Mouse (Mus musculus): ENCODE measurements at regions not wholly inside any gene's neighbourhood (a gene's known extent, or its start where the extent isn't known, plus 50 kb on each side); places are given as distances from the start of the nearest gene placed in this dataset.

- WGBS, result 80% methylated on average over 1 of the region's 1 CpGs
- Histone ChIP-seq H3K9ac (no peak overlapping the region), H3K9me3 (ENCODE audit: control insufficient read depth, low read length) (no peaks in the 10 kb centered on the region), H3K27me3 (ENCODE audit: control insufficient read depth, insufficient read depth, low read length) (no peaks in the 10 kb centered on the region), H3K36me3 (replicated peaks; ENCODE audit: control insufficient read depth, insufficient read depth) (no peaks in the 10 kb centered on the region), H3K27ac (no peak overlapping the region), H3K4me1 (replicated peaks; ENCODE audit: control insufficient read depth, insufficient read depth, low read length) (no peaks in the 10 kb centered on the region), H3K4me2 (replicated peaks) (no peak overlapping the region), H3K4me3 (replicated peaks; ENCODE audit: low read length) (no peak overlapping the region)
- DNase-seq (ENCODE audit: low spot score), result peak; percentile 18
- ATAC-seq (ENCODE audit: low FRiP score), result no peak
These were observed 1349.4 kb downstream of the Slc22a22 start for GRCm38 (mm10) chr15:56128029-56128428.

DNA sequence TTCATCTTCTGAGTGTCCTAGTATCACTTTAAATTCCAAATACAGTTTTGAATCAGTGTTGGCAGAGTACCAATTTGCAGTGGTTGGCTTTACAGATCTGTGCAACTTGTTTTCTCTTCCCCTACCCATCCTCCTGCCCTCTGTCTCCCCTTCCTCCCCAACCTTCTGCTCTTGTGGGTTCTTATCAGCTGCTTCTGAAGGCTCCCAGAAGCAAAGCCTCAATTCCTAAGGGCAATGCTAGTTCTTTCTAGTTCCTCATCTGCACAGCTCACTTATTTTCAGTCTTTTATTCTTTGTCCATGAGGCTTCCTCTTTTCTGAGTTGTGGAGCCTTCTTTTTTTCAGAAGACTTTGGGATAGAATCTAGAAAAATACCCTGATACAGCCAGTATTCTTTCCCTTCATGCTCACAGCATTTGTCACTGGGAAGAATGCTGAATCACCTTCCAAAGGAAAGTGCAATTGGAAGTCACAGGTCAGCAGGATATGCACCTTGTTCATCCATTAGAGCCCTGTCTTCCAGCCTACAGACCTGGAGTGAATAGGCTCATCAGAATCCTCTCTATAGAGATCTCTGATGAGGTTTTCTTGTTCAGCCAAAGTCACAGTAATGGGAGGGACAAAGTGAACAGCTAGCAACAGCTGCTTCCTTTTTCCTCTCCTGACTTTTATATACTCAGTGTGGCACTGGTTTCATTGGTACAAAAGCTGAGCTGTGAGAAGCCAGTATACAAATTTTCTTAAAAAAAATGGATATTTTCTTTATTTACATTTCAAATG, 1357.9 kb downstream of the Slc22a22 start:
- Histone ChIP-seq H3K4me1 (replicated peaks; ENCODE audit: control insufficient read depth, insufficient read depth, low read length) (no peaks in the 10 kb centered on the region), H3K36me3 (replicated peaks; ENCODE audit: control insufficient read depth, insufficient read depth) (no peaks in the 10 kb centered on the region), H3K27ac (no peak overlapping the region), H3K9ac (no peak overlapping the region), H3K9me3 (ENCODE audit: control insufficient read depth, low read length) (no peaks in the 10 kb centered on the region), H3K4me2 (replicated peaks) (no peak overlapping the region), H3K27me3 (ENCODE audit: control insufficient read depth, insufficient read depth, low read length) (no peaks in the 10 kb centered on the region), H3K4me3 (replicated peaks; ENCODE audit: low read length) (no peak overlapping the region)
- ATAC-seq (ENCODE audit: low FRiP score), result no peak
- DNase-seq (ENCODE audit: low spot score), result no peak

- no peak for DNase-seq (ENCODE audit: low spot score)
- no peak for ATAC-seq (ENCODE audit: low FRiP score)
- H3K9me3 ChIP-seq (ENCODE audit: control insufficient read depth, low read length), result no peaks in the 10 kb centered on the region
- no peak overlapping the region for H3K4me3 ChIP-seq (replicated peaks; ENCODE audit: low read length)
- no peaks in the 10 kb centered on the region for H3K27me3 ChIP-seq (ENCODE audit: control insufficient read depth, insufficient read depth, low read length)
- H3K27ac ChIP-seq, result no peak overlapping the region
- no peaks in the 10 kb centered on the region for H3K4me1 ChIP-seq (replicated peaks; ENCODE audit: control insufficient read depth, insufficient read depth, low read length)
- no peak overlapping the region for H3K9ac ChIP-seq
- H3K36me3 ChIP-seq (replicated peaks; ENCODE audit: control insufficient read depth, insufficient read depth), result no peaks in the 10 kb centered on the region
- no peak overlapping the region for H3K4me2 ChIP-seq (replicated peaks)
- WGBS, result 62% methylated on average over 2 of the region's 2 CpGs
These were observed 1369.1 kb downstream of the Slc22a22 start for GRCm38 (mm10) chr15:56108313-56108712.

DNA sequence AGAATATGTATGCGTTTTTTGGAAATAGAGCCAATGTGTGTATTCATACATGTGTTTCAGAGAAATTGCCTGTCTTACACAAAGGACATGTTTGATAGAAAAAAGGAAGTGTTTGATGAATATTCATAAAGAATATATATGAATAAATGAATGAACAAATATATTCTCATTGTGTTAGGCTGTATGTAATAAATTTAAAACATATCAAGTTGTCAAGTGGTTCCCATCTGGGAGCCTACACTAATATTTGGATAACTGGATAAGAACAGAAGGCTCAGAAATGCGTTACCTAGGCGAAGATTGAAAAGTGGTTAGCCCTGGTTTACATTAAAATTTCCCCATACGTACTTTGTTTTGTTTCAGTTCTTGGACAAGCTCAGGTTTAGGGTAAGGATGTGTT, 1369.7 kb downstream of the Slc22a22 start:
- Histone ChIP-seq H3K9ac (no peak overlapping the region), H3K4me1 (replicated peaks; ENCODE audit: control insufficient read depth, insufficient read depth, low read length) (no peaks in the 10 kb centered on the region), H3K9me3 (ENCODE audit: control insufficient read depth, low read length) (no peaks in the 10 kb centered on the region), H3K4me3 (replicated peaks; ENCODE audit: low read length) (no peak overlapping the region), H3K27ac (no peak overlapping the region), H3K4me2 (replicated peaks) (no peak overlapping the region), H3K36me3 (replicated peaks; ENCODE audit: control insufficient read depth, insufficient read depth) (no peaks in the 10 kb centered on the region), H3K27me3 (ENCODE audit: control insufficient read depth, insufficient read depth, low read length) (no peaks in the 10 kb centered on the region)
- DNase-seq (ENCODE audit: low spot score), result no peak
- ATAC-seq (ENCODE audit: low FRiP score), result no peak
- WGBS, result 76% methylated on average over 4 of the region's 4 CpGs

GRCm38 (mm10) chr15:56100133-56100735, 1377.2 kb downstream of the Slc22a22 start:
- H3K4me3 ChIP-seq (replicated peaks; ENCODE audit: low read length), result no peak overlapping the region
- H3K27ac ChIP-seq, result no peak overlapping the region
- DNase-seq (ENCODE audit: low spot score) (no peak), ATAC-seq (ENCODE audit: low FRiP score) (peak; percentile 89)
- H3K36me3 ChIP-seq (replicated peaks; ENCODE audit: control insufficient read depth, insufficient read depth), result no peaks in the 10 kb centered on the region
- no peaks in the 10 kb centered on the region for H3K27me3 ChIP-seq (ENCODE audit: control insufficient read depth, insufficient read depth, low read length)
- WGBS, result 85% methylated on average over 3 of the region's 3 CpGs
- H3K4me2 ChIP-seq (replicated peaks), result no peak overlapping the region
- H3K9ac ChIP-seq, result no peak overlapping the region
- H3K9me3 ChIP-seq (ENCODE audit: control insufficient read depth, low read length), result no peaks in the 10 kb centered on the region
- H3K4me1 ChIP-seq (replicated peaks; ENCODE audit: control insufficient read depth, insufficient read depth, low read length), result no peaks in the 10 kb centered on the region

GRCm38 (mm10) chr15:56077838-56078567, 1399.4 kb downstream of the Slc22a22 start:
- H3K9me3 ChIP-seq (ENCODE audit: control insufficient read depth, low read length), result no peaks in the 10 kb centered on the region; the same call in 1 of the 2 replicates
- H3K36me3 ChIP-seq (replicated peaks; ENCODE audit: control insufficient read depth, insufficient read depth), result no peaks in the 10 kb centered on the region
- H3K27me3 ChIP-seq (ENCODE audit: control insufficient read depth, insufficient read depth, low read length), result no peaks in the 10 kb centered on the region
- DNase-seq (ENCODE audit: low spot score) (peak; percentile 83), ATAC-seq (ENCODE audit: low FRiP score) (peak; percentile 93)
- H3K4me1 ChIP-seq (replicated peaks; ENCODE audit: control insufficient read depth, insufficient read depth, low read length), result peaks cover 13% of the 10 kb centered on the region; the same call in 1 of the 2 replicates
- H3K27ac ChIP-seq, result peak overlapping the region; percentile 76; the same call in 1 of the 2 replicates
- no peak overlapping the region for H3K4me3 ChIP-seq (replicated peaks; ENCODE audit: low read length)
- WGBS, result 32% methylated on average over 11 of the region's 11 CpGs
- peak overlapping the region; percentile 2 for H3K9ac ChIP-seq
- peak overlapping the region; percentile 36 for H3K4me2 ChIP-seq (replicated peaks)

GRCm38 (mm10) chr15:56077081-56077480, 1400.3 kb downstream of the Slc22a22 start:
- DNase-seq (ENCODE audit: low spot score) (no peak), ATAC-seq (ENCODE audit: low FRiP score) (0 out of 2 replicates have a peak, but pooled peaks have one; percentile 32)
- Histone ChIP-seq H3K9me3 (ENCODE audit: control insufficient read depth, low read length) (no peaks in the 10 kb centered on the region; the same call in 1 of the 2 replicates), H3K9ac (peak overlapping the region; percentile 2; the same call in 1 of the 2 replicates), H3K4me1 (replicated peaks; ENCODE audit: control insufficient read depth, insufficient read depth, low read length) (peaks cover 13% of the 10 kb centered on the region; the same call in 1 of the 2 replicates), H3K27me3 (ENCODE audit: control insufficient read depth, insufficient read depth, low read length) (no peaks in the 10 kb centered on the region), H3K27ac (0 out of 2 replicates have a peak overlapping the region, but pooled peaks have one; percentile 1), H3K4me3 (replicated peaks; ENCODE audit: low read length) (no peak overlapping the region), H3K36me3 (replicated peaks; ENCODE audit: control insufficient read depth, insufficient read depth) (no peaks in the 10 kb centered on the region), H3K4me2 (replicated peaks) (no peak overlapping the region)
- 43% methylated on average over 1 of the region's 1 CpGs for WGBS

GRCm38 (mm10) chr15:56076680-56077079, 1400.7 kb downstream of the Slc22a22 start:
- ATAC-seq (ENCODE audit: low FRiP score) (no peak), DNase-seq (ENCODE audit: low spot score) (no peak)
- H3K4me2 ChIP-seq (replicated peaks), result no peak overlapping the region
- H3K9me3 ChIP-seq (ENCODE audit: control insufficient read depth, low read length), result no peaks in the 10 kb centered on the region; the same call in 1 of the 2 replicates
- no peaks in the 10 kb centered on the region for H3K36me3 ChIP-seq (replicated peaks; ENCODE audit: control insufficient read depth, insufficient read depth)
- WGBS, result 85% methylated on average over 1 of the region's 1 CpGs
- H3K4me1 ChIP-seq (replicated peaks; ENCODE audit: control insufficient read depth, insufficient read depth, low read length), result peaks cover 13% of the 10 kb centered on the region; the same call in 1 of the 2 replicates
- no peak overlapping the region for H3K9ac ChIP-seq
- 0 out of 2 replicates have a peak overlapping the region, but pooled peaks have one; percentile 1 for H3K27ac ChIP-seq
- no peak overlapping the region for H3K4me3 ChIP-seq (replicated peaks; ENCODE audit: low read length)
- no peaks in the 10 kb centered on the region for H3K27me3 ChIP-seq (ENCODE audit: control insufficient read depth, insufficient read depth, low read length)

DNA sequence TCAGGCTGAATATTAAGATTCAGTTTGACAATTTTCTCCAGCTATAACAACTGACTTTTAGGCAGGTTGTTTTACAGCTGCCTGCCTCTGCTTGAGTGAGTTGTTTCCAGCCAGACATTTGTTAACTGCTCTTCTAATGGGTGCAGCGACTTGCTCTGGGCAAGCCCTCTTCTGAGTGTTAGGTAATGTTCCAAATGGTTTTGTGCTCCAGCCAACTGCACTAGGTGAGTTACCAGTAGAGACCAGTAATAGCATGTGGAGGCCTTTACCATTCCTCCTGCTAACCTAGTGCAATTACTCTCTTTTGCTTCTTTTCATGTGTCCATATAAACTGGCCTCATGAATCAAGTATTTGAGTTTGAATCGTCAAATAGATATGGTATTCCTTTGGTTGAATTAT, 1407.9 kb downstream of the Slc22a22 start:
- no peak for DNase-seq (ENCODE audit: low spot score)
- no peak overlapping the region for H3K4me3 ChIP-seq (replicated peaks; ENCODE audit: low read length)
- no peak overlapping the region for H3K9ac ChIP-seq
- no peak overlapping the region for H3K4me2 ChIP-seq (replicated peaks)
- H3K9me3 ChIP-seq (ENCODE audit: control insufficient read depth, low read length), result no peaks in the 10 kb centered on the region; the same call in 1 of the 2 replicates
- ATAC-seq (ENCODE audit: low FRiP score), result no peak
- WGBS, result 90% methylated on average over 2 of the region's 2 CpGs
- H3K36me3 ChIP-seq (replicated peaks; ENCODE audit: control insufficient read depth, insufficient read depth), result no peaks in the 10 kb centered on the region
- H3K27ac ChIP-seq, result no peak overlapping the region
- H3K4me1 ChIP-seq (replicated peaks; ENCODE audit: control insufficient read depth, insufficient read depth, low read length), result no peaks in the 10 kb centered on the region
- H3K27me3 ChIP-seq (ENCODE audit: control insufficient read depth, insufficient read depth, low read length), result no peaks in the 10 kb centered on the region
